Mouse (Mus musculus): ENCODE data around the gene Abhd2.

GRCm38 (mm10) chr7:79323855-79324254 is 50.9 kb downstream of the Abhd2 start:
- TF ChIP-seq CTCF (IDR thresholded peaks at IDR 0.05; ENCODE audit: borderline replicate concordance, insufficient read depth, low read length), result no peak
- no peak for TF ChIP-seq POLR2A (IDR thresholded peaks at IDR 0.05; ENCODE audit: low read depth, low read length)
